Mouse (Mus musculus): ENCODE measurements around the gene Col23a1. TPM values are rescaled to one million over a fixed set of nuclear protein-coding genes. Genes with fewer than 3 reads are reported as not detected.

Gene Col23a1
- total RNA-seq, 2 experiments from 2014 or later, result 2.8 to 2.9 TPM

DNA sequence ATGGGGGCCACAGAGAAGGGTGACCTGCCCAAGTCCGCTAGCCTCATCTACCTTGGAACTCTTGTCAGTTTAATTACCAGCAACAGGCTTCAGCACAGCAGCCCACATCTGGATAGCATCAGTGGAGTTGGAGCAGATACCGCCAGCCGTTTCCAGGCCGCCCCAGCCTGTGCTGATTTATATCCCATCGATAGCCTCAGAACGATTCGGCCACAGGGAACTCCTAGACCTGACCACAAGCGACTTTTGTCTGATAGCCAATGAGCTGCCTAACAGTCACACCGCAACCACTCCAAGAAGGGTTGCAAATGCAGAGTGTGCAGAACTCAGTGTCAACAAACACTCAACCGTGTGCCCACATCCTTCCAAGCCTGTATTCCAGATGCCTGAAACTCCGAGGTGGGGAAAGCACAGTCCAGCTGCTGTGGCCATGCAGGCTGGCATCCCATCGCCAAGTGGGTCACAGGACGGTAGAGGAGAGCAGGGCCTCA, 179.7 kb downstream of the Col23a1 start:
- intact Hi-C loops (cut with DNase I), result no loop called here
- no peak for DNase-seq

DNA sequence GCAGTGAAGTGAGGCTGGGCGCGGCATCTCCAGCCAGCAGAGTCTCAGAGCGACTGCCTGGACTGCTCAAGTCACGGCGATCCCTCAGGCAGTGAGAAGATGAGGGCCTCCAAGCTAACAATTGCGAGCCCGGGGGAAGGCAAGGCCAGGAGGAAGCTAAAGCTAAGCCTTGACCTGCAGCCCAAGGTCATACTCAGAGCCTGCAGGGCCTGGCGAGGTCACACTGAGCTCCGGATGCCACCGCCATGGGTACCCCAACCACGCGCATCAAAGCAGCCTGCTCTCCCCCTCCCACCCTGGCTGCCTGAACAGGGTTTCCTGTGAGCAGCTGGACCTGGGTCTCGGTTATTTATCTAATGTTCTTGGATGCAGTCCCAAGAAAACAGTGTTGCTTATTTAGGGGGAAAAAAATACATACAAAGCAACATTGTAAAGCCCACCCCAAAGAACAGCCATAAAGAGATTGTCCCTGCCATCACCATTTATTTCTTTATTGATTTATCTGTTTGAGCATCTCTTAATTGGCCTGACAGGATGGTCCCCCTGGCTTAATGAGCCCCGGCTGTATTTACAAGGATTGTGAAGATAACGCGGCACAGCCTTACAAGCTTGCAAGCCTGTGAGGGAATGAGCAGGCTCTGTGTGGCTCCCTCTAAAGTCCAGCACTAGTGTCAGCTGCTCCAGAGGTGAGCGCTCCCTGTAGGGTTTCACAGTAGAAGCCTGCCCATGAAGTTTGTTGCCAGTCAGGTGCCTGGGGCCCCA, 180.8 kb downstream of the Col23a1 start:
- DNase-seq, result no peak
- intact Hi-C loops (cut with DNase I), result no loop called here

DNA sequence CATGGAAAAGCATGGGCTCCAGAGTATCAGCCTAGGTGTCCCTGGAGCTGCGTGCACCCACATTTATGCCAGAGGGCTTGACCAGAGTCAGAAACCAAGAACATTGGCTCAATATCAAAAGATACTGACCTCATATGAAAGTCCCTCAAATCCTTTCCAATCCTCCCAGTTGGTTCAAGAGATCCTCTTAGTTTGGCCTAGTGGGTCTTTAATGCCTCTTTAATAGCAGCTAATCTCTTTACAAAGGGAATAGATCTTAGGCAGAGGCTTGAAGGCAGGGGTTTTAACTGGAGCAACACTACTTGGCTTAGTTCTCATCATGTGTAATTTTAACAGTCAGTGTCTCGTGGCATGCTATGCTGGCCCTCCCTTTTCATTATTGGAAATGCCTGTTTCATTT, 184.0 kb downstream of the Col23a1 start:
- intact Hi-C loops (cut with DNase I), result no loop called here
- DNase-seq, result no peak

DNA sequence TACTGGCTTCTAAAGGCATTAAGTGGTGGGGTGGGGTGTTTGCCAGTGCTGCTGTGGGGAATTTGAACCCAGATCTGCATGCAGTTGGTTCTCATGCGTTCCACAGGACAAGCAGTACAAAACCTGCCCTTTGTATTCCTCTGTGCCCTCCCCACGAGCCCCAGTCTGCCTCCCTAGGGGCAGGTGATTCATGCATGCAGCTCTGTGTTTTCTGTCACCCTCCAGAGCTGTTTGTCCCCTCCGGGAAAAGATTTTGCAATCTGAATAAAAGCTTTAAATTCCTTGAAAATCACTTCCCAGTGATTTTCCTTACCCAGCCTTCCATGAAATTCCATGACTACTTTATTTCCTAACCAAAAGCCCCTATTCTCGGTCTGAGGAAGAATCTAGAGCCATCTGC, 186.8 kb downstream of the Col23a1 start:
- DNase-seq, result no peak
- intact Hi-C loops (cut with DNase I), result no loop called here

DNA sequence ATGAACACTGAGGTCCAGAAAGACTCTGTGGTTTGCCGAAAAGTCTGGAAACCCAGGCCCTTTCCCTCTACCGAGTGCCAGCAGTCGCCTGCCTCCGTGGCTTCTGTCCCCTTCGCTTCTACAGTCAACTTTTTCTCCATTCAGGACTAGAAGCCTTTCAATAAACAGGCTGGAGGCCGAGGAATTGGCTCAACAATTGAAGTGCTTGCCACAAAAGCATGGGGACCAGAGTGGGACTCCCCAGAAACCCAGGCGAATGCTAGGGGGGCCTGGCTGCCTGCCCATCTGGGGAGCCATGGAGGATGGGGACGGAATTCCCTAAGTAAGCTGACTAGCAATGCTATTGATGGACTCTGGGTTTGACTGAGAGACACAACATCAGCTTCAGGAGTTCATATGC, 187.9 kb downstream of the Col23a1 start:
- intact Hi-C loops (cut with DNase I), result no loop called here
- no peak for DNase-seq

DNA sequence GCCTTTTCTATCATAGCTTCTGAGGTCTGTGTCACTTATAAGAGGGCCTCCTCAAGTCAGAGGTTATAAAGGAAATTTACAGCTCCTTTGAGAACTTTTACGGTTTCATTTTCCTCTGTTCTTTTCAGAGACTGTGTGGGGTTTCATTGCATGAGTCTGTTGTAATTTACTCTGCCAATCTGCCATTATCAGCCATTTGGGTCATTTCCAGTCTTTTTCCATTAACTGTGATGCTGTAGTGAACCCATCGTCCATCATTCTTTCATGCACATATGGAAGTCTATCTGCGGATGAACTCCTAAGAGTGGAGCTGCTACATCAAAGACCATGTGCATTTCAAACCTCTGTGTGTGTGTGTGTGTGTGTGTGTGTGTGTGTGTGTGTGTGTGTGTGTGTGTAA, 192.5 kb downstream of the Col23a1 start:
- intact Hi-C loops (cut with DNase I), result no loop called here
- no peak for DNase-seq

DNA sequence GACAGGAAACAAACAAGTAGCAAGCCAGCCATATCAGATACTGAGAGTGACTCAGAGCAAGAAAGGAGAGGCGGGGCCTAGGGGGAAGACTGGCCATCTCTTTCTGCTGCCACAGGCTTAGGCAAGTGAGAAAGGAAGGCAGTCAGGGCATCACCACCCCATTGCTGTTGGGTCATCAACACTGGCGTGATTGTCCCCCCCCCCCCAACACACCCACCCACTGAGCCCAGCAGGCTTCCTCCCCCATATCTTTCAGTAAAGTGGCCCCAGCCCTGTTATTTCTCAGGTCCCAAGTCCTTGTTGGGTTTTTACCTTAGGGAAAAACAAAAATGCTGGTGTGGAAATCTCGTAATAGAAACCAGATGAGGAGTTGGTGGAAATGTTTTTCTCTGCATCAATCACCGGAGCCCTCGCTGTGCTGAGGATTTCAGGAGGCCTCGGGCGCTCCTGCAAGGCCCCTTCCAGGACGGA, 195.4 kb downstream of the Col23a1 start:
- intact Hi-C loops (cut with DNase I), result no loop called here
- no peak for DNase-seq

DNA sequence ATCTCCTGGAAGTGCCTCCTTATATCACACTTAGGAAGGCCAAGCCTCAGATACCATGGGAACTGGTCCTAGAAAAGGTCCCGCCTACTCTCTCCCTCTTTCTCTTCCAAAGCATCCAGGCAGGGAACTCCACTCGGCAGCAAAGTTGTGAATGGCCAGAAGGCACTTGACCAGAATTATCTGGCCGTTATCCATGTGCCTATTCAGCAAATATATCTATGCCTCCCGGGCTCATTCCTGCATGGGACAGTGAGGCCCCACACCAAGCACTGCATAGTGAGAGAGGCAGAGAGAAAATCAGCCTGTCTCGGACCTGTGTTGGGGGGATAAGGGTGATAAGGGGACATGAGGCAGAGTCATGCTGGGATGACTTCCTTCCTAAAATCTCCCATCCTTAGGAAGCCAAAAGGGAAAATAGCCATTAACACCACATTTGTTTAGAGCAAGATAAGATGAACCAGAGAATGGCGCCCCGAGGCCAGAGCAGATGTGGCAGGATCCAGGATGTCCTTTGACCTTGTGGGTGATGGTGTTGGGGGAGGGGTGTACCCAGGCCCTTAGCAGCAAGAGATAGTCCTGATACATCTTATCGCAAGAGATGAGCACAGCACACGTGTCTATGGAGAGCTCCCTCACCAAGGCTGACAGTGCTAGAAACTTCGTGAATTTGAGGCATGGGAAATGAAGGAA, 196.2 kb downstream of the Col23a1 start:
- intact Hi-C loops (cut with DNase I), result no loop called here

DNA sequence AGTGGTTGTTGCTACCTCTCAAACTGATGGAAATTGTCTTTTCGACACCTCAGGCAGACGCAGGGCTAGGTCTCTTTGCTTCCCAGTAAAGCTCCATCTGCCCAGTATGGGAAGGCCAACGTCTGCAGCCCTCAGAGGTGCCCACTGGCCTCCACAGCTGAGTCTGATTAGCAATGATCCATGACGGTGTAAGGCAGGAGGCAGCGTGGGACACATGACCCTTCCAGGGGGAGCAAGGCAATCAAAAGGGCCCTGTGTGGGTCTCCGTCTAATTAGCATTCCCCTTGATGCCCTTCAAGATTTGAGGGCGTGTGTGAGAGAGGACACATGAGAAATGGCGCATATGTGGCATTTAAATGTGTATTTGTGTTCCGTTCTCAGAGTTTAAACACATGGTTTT, 199.1 kb downstream of the Col23a1 start:
- DNase-seq, result no peak
- intact Hi-C loops (cut with DNase I), result no loop called here

More for the DNA sequence above, 196.2 kb downstream of the Col23a1 start:
- DNase-seq, result no peak

DNA sequence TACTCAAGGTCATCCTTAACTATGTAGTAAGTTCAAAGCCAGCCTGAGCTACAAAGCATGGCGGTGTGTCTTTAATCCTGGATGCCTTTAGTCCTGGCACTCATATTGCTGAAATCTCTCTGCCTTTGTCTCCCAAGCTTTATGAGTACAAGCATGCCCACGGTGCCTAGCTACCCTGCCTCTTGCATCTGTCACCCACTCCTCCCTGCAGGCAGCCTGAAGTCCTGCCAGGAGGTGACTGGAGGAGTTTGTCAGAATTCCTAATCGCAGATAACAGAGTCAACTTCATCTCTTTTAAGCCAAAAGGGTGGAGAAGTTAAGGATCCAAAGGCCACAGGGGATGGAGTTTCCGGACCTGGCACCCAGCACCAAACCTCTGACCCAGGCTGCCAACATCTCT, 203.7 kb downstream of the Col23a1 start:
- DNase-seq, result no peak
- intact Hi-C loops (cut with DNase I), result no loop called here

DNA sequence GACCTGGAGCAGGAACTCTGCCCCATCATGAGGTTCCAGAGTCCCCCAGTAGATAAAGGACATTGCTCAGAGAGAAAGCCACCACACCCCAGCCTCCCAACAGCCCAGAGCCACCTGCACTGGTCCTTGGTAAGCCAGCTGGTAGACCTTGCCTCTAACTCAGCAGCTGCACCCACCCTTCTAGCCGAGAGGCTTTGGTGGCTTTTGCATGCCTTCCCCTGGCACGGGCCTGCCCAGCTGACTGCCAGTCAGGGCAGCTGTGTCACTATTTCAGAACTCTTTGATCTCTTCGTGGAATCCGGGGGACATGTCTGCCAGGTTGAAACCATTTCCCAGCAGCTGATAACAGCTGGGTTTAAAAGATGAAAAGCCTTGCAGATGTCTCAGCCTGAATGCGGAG, 204.5 kb downstream of the Col23a1 start:
- DNase-seq, result no peak
- intact Hi-C loops (cut with DNase I), result no loop called here

DNA sequence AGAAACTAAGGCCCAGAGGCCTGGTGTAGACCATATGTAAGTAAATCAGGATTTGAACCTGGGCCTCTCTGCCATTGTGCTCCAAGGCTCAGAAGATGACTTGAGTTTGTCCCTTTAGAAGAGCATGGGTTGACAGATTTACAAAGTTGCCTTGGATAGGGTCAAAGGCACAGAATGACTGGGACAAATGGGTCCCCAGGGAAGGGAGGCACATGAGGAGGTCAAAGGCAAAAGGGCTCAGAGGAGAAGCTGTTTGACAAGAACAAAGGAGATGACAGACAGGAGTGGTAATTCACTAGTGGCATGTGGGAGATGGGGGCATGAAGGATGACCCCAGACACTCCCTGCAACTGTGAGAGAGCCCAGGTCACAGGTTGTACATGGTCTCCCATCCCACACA, 210.1 kb downstream of the Col23a1 start:
- intact Hi-C loops (cut with DNase I), result no loop called here
- DNase-seq, result no peak

DNA sequence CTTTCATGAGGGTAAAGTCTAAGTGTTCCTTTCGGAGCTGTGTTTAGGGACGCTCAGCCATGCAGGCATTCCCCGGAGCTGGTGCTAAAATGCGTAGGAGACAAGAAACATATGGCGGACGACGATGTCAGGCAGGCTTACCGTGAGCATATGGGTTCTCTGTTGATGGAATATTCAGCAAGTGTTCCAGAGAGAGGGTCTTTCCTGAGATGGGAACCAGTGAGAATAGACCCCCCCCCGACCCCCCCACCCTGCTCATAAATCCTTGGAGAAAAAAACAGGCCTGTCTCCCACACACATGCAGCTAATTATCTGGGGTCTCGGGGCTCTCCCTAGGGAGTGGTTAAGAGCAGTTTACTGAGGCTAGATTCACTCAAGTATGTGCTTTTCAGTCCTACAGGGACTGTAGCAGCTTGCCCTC, 212.7 kb downstream of the Col23a1 start:
- peak in 1 of 2 experiments; percentile 14 for DNase-seq
- intact Hi-C loops (cut with DNase I), result no loop called here

DNA sequence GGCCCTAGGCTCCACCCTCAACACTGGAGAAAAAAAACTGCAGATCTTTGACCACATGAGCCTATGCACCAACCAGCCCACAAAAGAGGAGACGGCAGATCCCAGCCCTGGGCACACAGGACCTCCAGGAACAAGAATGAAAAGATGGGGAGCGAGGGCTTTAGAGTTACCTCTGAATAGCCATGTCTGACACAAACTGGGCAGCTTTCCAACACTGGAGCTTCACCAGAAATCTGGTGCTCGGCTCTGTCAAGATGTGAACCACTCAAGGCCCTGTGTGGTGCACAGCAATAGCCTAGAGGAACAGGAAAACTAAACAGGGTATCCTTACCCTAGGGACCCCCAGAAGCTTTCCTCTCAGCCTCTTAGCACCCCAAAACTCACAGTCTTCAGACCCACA, 215.2 kb downstream of the Col23a1 start:
- intact Hi-C loops (cut with DNase I), result no loop called here
- DNase-seq, result peak; percentile 33 to 54

DNA sequence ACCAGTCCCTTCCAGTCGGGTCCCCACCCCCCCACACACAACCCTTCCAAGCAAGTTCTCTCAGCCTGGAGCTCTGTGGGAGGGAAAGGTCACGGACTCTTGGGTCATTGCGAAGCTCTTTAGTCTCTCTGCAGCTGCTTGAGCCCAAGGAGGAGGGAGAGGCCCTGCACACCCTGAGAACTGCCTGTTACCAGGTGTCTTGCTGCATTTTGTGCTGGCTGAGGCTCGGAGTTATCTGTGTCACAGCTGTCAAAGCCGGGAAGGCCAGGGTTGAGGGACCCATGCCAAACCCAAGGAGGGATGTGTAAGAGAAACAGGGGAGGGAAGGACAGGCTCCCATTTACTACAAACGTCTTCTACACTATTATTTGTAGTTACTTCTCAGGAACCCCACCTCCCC, 218.3 kb downstream of the Col23a1 start:
- intact Hi-C loops (cut with DNase I), result no loop called here
- peak; percentile 16 to 20 for DNase-seq

DNA sequence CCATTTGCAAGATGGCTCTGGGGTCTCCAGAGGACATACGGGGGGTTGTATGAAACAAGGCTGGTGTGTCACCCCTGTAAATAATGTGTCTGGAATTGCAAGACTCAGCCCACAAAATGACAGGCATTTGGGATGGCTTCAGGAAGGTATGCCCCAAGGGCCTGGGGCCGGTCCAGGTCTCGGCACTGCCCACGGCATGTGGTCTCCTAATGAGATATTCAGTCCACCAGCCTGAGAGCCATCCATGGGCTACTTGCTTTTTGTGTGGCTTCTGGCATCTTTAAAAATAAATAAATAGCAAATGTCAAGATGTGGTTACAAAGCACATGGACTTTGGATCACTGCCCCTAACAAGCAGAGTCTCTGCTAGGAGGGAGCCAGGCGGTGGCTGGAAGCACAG, 219.5 kb downstream of the Col23a1 start:
- DNase-seq, result no peak
- intact Hi-C loops (cut with DNase I), result no loop called here

DNA sequence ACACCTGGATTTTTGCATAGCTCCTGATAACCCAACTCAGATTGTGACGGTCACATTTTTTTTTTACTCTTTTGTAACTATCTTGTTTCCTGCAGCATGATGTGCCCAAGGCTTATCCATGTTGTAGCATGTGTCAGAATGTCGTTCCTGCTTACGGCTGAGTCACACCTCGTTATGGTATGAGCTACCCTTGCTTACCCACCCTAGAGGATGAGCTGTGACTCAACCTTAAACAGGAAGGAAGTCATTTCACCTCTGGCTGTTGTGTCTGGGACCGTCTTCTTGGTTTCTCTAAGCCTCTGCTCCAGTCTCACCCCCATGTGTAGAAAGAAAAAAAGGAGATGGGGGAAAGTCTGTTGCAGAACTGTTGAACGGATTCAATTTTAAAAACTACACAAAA, 223.3 kb downstream of the Col23a1 start:
- no peak for DNase-seq
- intact Hi-C loops (cut with DNase I), result no loop called here

DNA sequence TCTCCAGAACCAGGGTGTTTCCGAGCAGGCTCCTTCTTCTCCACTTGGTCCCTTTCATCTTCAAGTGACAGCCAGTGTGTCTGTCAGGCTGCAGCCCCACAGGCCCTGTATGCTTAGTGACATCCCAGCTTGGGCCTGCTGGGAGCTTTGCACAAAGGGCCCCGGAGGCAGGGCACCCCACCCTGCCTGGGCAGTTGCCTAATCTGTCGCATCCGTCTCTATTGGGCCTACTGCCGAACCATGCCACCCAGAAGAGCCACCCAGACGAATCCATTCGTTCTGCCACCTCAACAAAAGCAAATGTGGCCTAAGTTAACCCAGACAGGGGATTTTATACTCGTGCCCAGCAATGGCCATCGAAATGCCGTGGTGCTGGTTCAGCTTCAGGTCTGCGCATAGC, 225.6 kb downstream of the Col23a1 start:
- intact Hi-C loops (cut with DNase I), result no loop called here
- no peak for DNase-seq

DNA sequence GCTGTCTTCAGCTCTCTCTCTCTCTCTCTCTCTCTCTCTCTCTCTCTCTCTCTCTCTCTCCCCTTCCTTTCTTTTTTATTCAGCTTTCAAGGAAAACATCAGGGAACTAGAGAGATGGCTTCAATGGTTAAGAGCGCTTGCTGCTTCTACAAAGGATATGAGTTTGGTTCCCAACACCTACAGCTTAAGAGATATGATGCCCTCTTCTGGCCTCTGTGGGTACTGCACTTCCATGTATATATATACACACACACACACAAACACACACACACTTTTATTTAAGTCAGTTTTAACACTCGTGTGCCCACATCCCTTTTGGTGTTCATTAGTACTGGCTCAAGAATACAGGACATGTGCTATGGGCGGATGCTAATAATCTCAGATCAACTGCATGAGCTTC, 228.4 kb downstream of the Col23a1 start:
- intact Hi-C loops (cut with DNase I), result no loop called here
- no peak for DNase-seq

DNA sequence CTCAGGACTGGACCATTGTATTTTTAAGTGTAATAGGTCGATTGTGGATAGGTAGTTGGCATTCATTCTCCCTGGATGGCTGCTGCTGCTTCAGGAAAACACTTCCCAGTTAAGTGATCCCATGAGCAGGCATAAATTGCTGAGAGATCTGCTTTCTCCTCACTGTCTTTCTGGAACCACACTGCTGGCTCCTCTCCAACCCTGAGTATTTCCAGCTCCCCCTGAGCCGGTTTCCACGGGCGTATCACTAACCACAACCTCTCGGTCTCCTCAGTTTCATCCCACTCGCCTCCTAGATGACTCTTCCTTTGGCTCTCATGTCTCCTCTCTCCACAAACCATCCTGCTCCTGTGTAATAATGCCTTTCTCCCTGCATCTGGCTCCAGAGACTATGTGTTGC, 228.9 kb downstream of the Col23a1 start:
- no peak for DNase-seq
- intact Hi-C loops (cut with DNase I), result no loop called here

DNA sequence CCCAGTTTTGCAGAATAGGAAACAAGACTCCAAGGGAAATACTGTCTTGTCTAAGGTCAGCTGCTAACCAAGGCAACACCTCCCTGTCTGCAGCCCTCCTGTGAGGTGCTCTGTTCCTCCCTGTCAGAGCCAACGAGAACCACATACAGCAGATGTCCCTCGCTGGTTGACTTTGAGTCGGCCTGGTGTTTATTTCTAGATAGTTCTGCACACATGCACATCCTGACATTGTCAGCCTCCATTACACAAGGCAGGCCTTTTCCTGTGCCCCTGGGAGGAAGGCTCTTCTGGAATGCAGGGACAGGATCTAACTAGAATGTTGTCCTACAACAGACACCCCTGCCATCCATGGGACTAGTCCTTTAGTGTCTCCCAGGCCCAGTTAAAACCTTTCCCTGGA, 231.7 kb downstream of the Col23a1 start:
- intact Hi-C loops (cut with DNase I), result no loop called here
- DNase-seq, result no peak

DNA sequence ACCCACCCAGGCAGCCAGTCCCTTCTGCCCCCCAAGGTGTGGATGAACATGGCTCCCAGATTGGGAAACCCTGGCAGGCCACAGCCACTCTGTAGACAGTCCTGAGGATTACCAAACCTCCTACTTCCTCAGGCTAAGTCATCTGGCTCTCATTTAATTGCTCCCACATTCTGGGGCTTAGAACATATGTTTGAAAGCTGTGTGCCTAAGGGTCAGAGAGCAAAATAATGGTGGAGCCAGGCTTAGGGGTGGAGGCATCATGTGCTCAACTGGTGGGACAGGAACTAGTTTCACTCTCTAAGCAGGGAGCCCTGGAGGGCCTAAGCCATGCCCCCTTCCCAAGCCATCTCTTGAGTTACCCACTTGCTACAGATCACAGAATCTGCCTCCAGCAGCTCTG, 233.5 kb downstream of the Col23a1 start:
- intact Hi-C loops (cut with DNase I), result no loop called here
- no peak for DNase-seq
